Mouse (Mus musculus): Measurements from ENCODE around the gene Lix1.

The Lix1 gene

GRCm38 (mm10) chr17:17411443-17411842 lies 9.0 kb downstream of the Lix1 start:
- in situ Hi-C loops (cut with MboI, MseI) = no loop called here

- in situ Hi-C loops (cut with MboI, MseI) = no loop called here
Measured at GRCm38 (mm10) chr17:17412176-17412575, 9.7 kb downstream of the Lix1 start.

GRCm38 (mm10) chr17:17414206-17414605 lies 11.7 kb downstream of the Lix1 start:
- in situ Hi-C loops (cut with MboI, MseI) = no loop called here

GRCm38 (mm10) chr17:17424609-17425307 lies 22.3 kb downstream of the Lix1 start:
- in situ Hi-C loops (cut with MboI, MseI) = no loop called here

DNA sequence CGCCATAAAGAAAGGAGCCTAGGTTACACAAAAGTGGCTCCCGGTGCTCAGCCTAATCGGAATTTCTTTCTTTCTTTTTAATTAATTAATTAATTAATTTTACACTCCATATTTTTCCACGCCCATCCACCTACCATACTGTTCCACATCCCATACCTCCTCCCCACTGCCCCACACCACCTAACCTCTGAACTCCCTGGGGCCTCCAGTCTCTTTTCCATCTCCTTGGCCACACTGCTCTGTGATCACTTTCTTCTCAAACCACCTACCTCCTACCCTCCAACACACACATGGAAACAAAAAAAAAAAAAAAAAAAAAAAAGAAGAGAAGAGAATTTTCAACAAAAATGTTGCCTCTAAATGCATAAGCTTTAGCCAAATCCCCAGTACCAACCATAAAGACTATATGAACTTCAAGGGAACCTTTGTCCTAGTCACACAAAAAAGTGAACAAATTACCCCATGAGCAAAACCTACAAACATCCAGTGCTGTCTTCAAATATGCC lies 22.9 kb downstream of the Lix1 start:
- in situ Hi-C loops (cut with MboI, MseI) = no loop called here

GRCm38 (mm10) chr17:17425906-17426305 lies 23.4 kb downstream of the Lix1 start:
- in situ Hi-C loops (cut with MboI, MseI) = no loop called here

GRCm38 (mm10) chr17:17428888-17429287 lies 26.4 kb downstream of the Lix1 start:
- in situ Hi-C loops (cut with MboI, MseI) = no loop called here

DNA sequence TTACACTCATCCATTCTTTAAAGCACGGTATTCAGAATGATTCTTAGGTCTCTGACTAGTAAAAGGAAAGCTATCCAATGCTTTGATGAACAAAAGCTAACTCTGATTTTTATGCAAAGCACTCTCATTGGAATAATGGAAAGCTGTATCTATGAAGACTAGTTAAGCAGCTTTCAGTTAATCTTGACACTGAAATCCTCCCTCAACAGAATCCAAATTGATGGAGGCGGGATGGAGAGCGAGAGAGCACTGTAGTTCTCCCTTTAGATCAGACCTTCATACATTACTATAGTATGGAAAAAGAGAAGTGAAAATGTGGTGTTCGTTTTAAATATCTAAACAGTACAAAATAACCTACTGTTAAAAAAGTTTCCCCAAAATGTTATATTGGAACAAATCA lies 31.2 kb downstream of the Lix1 start:
- in situ Hi-C loops (cut with MboI, MseI) = no loop called here

- in situ Hi-C loops (cut with MboI, MseI) = no loop called here
Measured at GRCm38 (mm10) chr17:17438576-17439191, 36.2 kb downstream of the Lix1 start.

GRCm38 (mm10) chr17:17441876-17442498 lies 39.5 kb downstream of the Lix1 start:
- in situ Hi-C loops (cut with MboI, MseI) = no loop called here

DNA sequence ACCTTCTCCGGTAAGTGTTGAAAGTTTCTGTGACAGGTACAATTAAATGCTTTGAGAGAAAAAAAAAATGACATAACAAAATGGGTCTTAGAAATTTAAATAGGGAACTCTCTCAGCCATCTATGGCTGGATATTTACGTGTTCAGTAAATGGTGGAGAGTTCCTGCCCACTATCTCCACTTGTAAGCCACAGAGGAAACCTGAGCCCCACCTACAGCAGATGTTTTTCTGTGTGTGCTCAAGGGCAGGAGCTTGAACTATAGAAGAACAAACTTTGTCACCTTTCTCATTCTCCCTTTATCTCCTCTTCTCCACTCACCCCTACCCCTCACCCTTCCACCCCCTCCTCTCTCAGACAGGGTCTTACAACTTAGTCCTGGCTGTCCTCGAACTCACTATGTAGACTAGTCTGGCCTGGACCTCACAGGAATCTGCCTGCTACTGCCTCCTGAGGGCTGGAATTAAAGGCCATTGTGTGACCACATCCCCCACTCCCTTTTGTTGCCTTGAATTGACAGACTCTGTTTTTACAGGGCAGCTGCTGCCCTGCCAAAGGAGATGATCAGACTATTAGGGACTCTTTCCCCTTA lies 41.9 kb downstream of the Lix1 start:
- in situ Hi-C loops (cut with MboI, MseI) = no loop called here

DNA sequence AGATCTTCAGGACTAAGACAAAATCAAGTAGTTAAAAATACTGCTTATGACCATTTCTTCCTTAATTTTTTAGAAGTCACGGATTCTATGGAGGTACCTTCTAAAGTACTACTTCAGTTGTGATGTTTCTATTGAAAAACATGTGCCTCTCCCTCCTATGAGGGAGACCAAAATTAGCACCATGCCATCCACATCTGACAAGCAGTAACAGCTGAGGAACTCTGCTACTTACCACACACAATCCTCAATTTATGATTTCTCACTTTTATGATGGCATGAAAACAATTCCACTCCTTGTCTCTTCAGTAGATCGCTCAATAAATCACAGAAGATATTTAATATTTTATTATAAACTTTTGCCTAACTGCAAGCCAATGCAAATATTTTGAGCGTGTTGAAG lies 44.2 kb downstream of the Lix1 start:
- in situ Hi-C loops (cut with MboI, MseI) = no loop called here

DNA sequence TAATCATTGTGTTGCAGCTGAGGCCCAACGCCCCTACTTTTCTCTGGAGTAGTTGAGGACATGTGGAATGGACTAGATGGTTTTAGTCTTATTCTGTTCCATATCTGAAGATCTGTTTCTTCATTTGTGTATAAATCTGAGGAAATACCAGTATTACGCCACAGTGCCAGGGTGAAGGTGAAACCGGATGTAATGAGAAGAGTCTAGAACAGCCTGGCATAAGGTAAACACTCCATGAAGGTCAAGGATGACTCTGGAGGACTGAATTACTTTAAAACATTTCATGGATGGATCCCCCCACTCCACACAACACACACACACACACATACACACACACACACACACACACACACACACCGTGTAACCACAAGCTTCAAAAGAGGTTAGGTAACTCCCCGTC lies 45.3 kb downstream of the Lix1 start:
- in situ Hi-C loops (cut with MboI, MseI) = no loop called here

- in situ Hi-C loops (cut with MboI, MseI) = no loop called here
Measured at GRCm38 (mm10) chr17:17448737-17449440, 46.4 kb downstream of the Lix1 start.

- in situ Hi-C loops (cut with MboI, MseI) = no loop called here
Measured at GRCm38 (mm10) chr17:17449441-17449770, 46.9 kb downstream of the Lix1 start.

DNA sequence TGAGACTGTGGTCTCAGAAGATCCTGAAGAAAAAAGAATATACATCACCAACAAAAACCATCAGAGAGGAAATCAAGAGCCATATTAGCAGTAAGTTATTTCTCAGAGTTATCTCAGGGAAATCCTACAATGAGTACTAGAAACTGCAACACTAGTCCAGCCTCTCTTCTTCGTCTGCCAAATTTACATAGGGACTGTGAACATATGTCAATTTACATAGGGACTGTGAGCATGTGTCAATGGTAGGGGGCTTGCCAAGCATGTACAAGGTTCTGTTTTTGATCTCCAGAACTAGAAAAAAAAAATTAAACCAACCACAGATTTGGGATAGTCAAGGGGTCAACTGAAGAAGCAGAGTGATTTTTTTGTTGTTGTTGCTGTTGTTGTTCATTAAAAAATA lies 48.6 kb downstream of the Lix1 start:
- in situ Hi-C loops (cut with MboI, MseI) = no loop called here

- in situ Hi-C loops (cut with MboI, MseI) = no loop called here
Measured at GRCm38 (mm10) chr17:17452617-17453016, 50.1 kb downstream of the Lix1 start.

DNA sequence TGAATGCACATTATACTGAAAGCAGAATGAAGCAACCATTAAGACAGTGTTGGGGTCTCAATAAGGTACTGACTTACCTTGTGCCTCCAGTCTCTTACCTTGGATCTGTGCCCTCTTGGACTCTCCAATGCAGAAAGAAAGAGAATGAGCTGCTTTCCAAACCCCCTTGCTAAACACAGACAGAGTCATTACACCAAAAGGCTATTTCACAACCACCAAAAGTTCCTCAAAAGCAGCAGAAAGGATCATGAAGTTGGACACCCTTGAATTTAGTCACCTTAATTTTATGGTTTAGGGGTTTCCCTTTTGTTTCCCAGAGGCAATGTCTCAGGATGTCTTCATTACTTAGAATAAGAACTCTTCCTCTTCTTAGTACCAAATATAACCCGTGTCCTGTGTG lies 52.1 kb downstream of the Lix1 start:
- in situ Hi-C loops (cut with MboI, MseI) = no loop called here

DNA sequence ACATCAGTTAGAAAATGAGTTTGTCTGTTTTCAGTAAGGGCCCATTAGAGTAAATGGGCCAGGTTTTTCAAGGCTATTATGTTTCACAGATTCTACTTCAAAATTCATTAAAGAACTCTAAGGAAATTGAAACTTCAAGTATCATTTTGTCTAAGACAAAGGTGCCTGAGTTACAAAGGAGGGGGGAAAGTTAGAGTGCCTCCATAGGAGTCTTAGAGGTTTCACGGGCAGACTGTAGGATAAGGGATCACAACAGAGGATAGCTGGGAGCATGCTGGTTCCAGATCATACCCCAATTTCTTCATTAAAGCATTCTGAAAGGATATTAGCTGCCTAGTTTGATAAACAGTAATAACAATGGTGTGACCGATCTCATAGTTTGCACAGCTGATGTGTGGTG lies 83.3 kb downstream of the Lix1 start:
- in situ Hi-C loops (cut with MboI, MseI) = no loop called here

DNA sequence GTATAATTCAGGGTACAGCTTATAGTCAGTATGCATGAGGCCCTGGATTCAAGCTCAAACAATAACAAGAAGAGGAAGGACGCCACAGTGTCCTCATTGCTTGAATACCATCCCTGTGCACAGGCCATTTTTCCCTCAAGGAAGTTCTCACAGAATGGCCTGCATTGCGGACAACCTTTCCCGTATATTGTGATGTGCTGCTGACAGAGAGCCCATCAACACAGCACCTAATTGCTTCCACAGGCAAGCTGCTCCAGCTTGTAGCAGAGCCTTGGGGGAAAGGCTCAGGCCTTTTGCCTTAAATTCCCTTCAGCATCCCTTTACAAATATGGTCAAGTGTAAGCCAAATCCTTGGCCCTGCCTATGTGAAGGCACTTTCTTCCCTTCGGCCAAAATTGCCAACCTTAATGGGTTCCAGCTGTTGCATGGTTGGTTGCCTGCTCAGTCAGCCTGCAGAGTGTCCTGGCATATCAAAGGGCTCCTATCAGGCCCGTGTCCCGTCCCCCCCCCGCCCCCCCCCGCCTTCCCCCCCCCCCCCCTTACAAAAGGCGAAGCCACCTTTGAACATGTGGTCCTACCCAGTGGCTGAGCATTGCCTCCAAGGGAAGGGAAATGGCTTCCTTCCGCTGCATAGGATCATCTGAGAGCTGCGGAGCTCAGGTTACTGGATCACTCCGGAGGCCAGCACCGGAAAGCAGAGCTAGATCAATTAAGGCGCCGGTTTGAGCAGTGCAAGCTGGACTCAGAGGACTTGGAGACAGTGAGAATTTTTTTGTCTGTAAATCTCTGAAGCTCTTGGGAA lies 88.5 kb downstream of the Lix1 start:
- in situ Hi-C loops (cut with MboI, MseI) = no loop called here

DNA sequence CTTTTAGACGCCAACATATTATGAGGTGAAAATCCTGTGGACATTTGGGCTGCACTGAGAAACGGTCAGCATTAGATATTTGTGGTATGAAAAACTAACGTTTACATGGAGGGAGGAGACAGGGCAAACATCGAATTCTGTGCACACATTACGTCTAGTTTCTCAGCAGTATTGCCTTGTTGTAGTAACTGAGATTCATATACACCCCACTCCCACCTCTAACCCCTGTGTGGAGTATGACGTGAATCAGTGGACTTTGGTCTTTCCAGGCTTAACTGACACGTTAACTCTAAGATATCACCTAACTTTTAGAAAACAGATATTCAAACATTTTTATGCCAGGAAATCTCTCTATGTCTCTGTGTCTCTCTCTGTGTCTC lies 89.1 kb downstream of the Lix1 start:
- in situ Hi-C loops (cut with MboI, MseI) = no loop called here
